Mouse (Mus musculus) gastrocnemius, postnatal 25 days (tissue): Measurements from ENCODE around the gene Katnal1. TPM values are rescaled to one million over a fixed set of nuclear protein-coding genes. Genes with fewer than 3 reads are reported as not detected.

Source experiments
- DNase-seq: peaks from one replicate; pipeline ENCODE4 v3.0.0; 2022
- total RNA-seq, 2 experiments: library from RNA; stranded (reverse); gene quantifications; 1 replicate in 1 of 2; 2 replicates in 1 of 2; pipeline ENCODE4 v1.2.3; 2021

The Katnal1 gene
- total RNA-seq, 2 experiments from 2014 or later, result 4.3 to 4.5 TPM

GRCm38 (mm10) chr5:148879218-148879617 is 49.9 kb downstream of the Katnal1 start:
- no peak for DNase-seq

- DNase-seq, result no peak
Measured at GRCm38 (mm10) chr5:148873116-148873515, 56.0 kb downstream of the Katnal1 start.

GRCm38 (mm10) chr5:148869583-148869982 is 59.5 kb downstream of the Katnal1 start:
- no peak for DNase-seq

GRCm38 (mm10) chr5:148867766-148868165 is 61.4 kb downstream of the Katnal1 start:
- no peak for DNase-seq

- DNase-seq, result no peak
Measured at GRCm38 (mm10) chr5:148867171-148867570, 61.9 kb downstream of the Katnal1 start.

- DNase-seq, result no peak
Measured at GRCm38 (mm10) chr5:148866571-148866970, 62.5 kb downstream of the Katnal1 start.

GRCm38 (mm10) chr5:148863409-148863808 is 65.7 kb downstream of the Katnal1 start:
- DNase-seq, result no peak

- DNase-seq, result no peak
Measured at GRCm38 (mm10) chr5:148862853-148863252, 66.3 kb downstream of the Katnal1 start.

- no peak for DNase-seq
Measured at GRCm38 (mm10) chr5:148862136-148862535, 67.0 kb downstream of the Katnal1 start.

GRCm38 (mm10) chr5:148857522-148857921 is 71.6 kb downstream of the Katnal1 start:
- DNase-seq, result no peak

GRCm38 (mm10) chr5:148855047-148855446 is 74.1 kb downstream of the Katnal1 start:
- DNase-seq, result no peak

- no peak for DNase-seq
Measured at GRCm38 (mm10) chr5:148854166-148854565, 75.0 kb downstream of the Katnal1 start.

- no peak for DNase-seq
Measured at GRCm38 (mm10) chr5:148849516-148849915, 79.6 kb downstream of the Katnal1 start.

- DNase-seq, result no peak
Measured at GRCm38 (mm10) chr5:148847032-148847431, 82.1 kb downstream of the Katnal1 start.

GRCm38 (mm10) chr5:148837069-148837468 is 92.1 kb downstream of the Katnal1 start:
- DNase-seq, result no peak

- DNase-seq, result peak; percentile 48
Measured at GRCm38 (mm10) chr5:148831596-148832257, 97.4 kb downstream of the Katnal1 start.

- DNase-seq, result no peak
Measured at GRCm38 (mm10) chr5:148831141-148831547, 98.0 kb downstream of the Katnal1 start.

- no peak for DNase-seq
Measured at GRCm38 (mm10) chr5:148825732-148826131, 103.4 kb downstream of the Katnal1 start.

GRCm38 (mm10) chr5:148822772-148823171 is 106.3 kb downstream of the Katnal1 start:
- no peak for DNase-seq

Other genes with a start within 250 kb of the Katnal1 start
- 1 to 10 TPM; 3.6 to 3.8 TPM for gene Gm42791, start 65.8 kb upstream of the Katnal1 start, total RNA-seq